Mouse (Mus musculus) liver, embryonic 16.5 days (tissue): ENCODE results near the gene Dmrt1. TPM values are rescaled to one million over a fixed set of nuclear protein-coding genes. Genes with fewer than 3 reads are reported as not detected.
A peak's percentile ranks its signal among the peaks of the same experiment; 100 is the strongest.

Source experiments
- ATAC-seq: fragments of 200-750 bp; cut with Nextera tagmentation; 2 replicates; pipeline ENCODE4 v1.8.0; 2017; ENCODE audit warnings: low read depth, mild to moderate bottlenecking, moderate number of reproducible peaks, moderate library complexity
- H3K27ac ChIP-seq: fragments of 300-500 bp; sonication (generic); 2 replicates; pipeline ENCODE4 v1.5.1; 2014; ENCODE audit warnings: mild to moderate bottlenecking, low read length
- H3K27me3 ChIP-seq: fragments of 300-500 bp; sonication (generic); 2 replicates; pipeline ENCODE4 v1.6.1; 2014; ENCODE audit warnings: low read depth, low read length, mixed read lengths; ENCODE audit not compliant: control insufficient read depth, insufficient read depth
- H3K36me3 ChIP-seq: fragments of 300-500 bp; sonication (generic); 2 replicates; pipeline ENCODE4 v1.6.1; 2014; ENCODE audit warnings: mild to moderate bottlenecking; ENCODE audit not compliant: control insufficient read depth, insufficient read depth
- H3K4me1 ChIP-seq: fragments of 300-500 bp; sonication (generic); 2 replicates; pipeline ENCODE4 v1.6.1; 2014; ENCODE audit warnings: low read depth, low read length, mixed read lengths; ENCODE audit not compliant: control insufficient read depth
- H3K4me2 ChIP-seq: fragments of 300-500 bp; sonication (generic); 2 replicates; pipeline ENCODE4 v1.6.1; 2014; ENCODE audit warnings: low read depth, low read length, mixed read lengths
- H3K4me3 ChIP-seq: fragments of 300-500 bp; sonication (generic); 2 replicates; pipeline ENCODE4 v1.5.1; 2014; ENCODE audit warnings: low read depth, mild to moderate bottlenecking, low read length
- H3K9ac ChIP-seq: fragments of 300-500 bp; sonication (generic); 2 replicates; pipeline ENCODE4 v1.6.1; 2014; ENCODE audit warnings: low read depth, low read length
- H3K9me3 ChIP-seq: fragments of 300-500 bp; sonication (generic); replicated peaks from 2 replicates; pipeline ENCODE4 v1.6.1; 2016; ENCODE audit warnings: low read length; ENCODE audit not compliant: control insufficient read depth
- WGBS: fragments of 180-500 bp; shearing (Covaris S2); extraction: QIAGEN DNeasy Blood & Tissue Kit; methylation state at CpG from one replicate; pipeline ENCODE4 v1.1.7; 2014; ENCODE audit not compliant: insufficient replicate concordance; 5-methylcytosine and 5-hydroxymethylcytosine counted together
- polyA plus RNA-seq: library from polyadenylated mRNA; unstranded; fragments of >200 nt; fragmentation: Nextera tagmentation; extraction: Ambion mirVana; gene quantifications from 2 replicates; pipeline ENCODE4 v1.2.1, GENCODE M21; 2015

Gene Dmrt1
- polyA plus RNA-seq, 1 experiment from 2014 or later: not detected

GRCm38 (mm10) chr19:25635622-25636244, 130.3 kb downstream of the Dmrt1 start:
- H3K4me2 ChIP-seq: peak overlapping the region; percentile 34; the same call in 1 of the 2 replicates
- H3K9me3 ChIP-seq: no peaks in the 10 kb centered on the region
- no peak overlapping the region for H3K27ac ChIP-seq
- no peaks in the 10 kb centered on the region for H3K4me1 ChIP-seq
- no peak for ATAC-seq
- WGBS: 10% methylated on average over 22 of the region's 22 CpGs
- H3K9ac ChIP-seq: no peak overlapping the region
- H3K36me3 ChIP-seq: no peaks in the 10 kb centered on the region
- no peaks in the 10 kb centered on the region for H3K27me3 ChIP-seq
- no peak overlapping the region for H3K4me3 ChIP-seq

GRCm38 (mm10) chr19:25638766-25639361, 133.4 kb downstream of the Dmrt1 start:
- no peak overlapping the region for H3K4me2 ChIP-seq
- H3K27me3 ChIP-seq: no peaks in the 10 kb centered on the region
- H3K9ac ChIP-seq: no peak overlapping the region
- no peak for ATAC-seq
- WGBS: 58% methylated on average over 11 of the region's 11 CpGs
- no peaks in the 10 kb centered on the region for H3K9me3 ChIP-seq
- no peaks in the 10 kb centered on the region for H3K36me3 ChIP-seq
- H3K4me1 ChIP-seq: no peaks in the 10 kb centered on the region
- no peak overlapping the region for H3K4me3 ChIP-seq
- no peak overlapping the region for H3K27ac ChIP-seq

GRCm38 (mm10) chr19:25641786-25642185, 136.4 kb downstream of the Dmrt1 start:
- Histone ChIP-seq H3K27ac (no peak overlapping the region), H3K36me3 (no peaks in the 10 kb centered on the region), H3K4me3 (no peak overlapping the region), H3K4me2 (no peak overlapping the region), H3K4me1 (no peaks in the 10 kb centered on the region), H3K27me3 (no peaks in the 10 kb centered on the region), H3K9me3 (no peaks in the 10 kb centered on the region), H3K9ac (no peak overlapping the region)
- no peak for ATAC-seq
- WGBS: 58% methylated on average over 6 of the region's 6 CpGs

GRCm38 (mm10) chr19:25647136-25647535, 141.7 kb downstream of the Dmrt1 start:
- Histone ChIP-seq H3K4me1 (no peaks in the 10 kb centered on the region), H3K9me3 (no peaks in the 10 kb centered on the region), H3K36me3 (no peaks in the 10 kb centered on the region), H3K4me2 (no peak overlapping the region), H3K4me3 (no peak overlapping the region), H3K27me3 (no peaks in the 10 kb centered on the region), H3K9ac (no peak overlapping the region), H3K27ac (no peak overlapping the region)
- 44% methylated on average over 3 of the region's 3 CpGs for WGBS
- no peak for ATAC-seq

- H3K9ac ChIP-seq: no peak overlapping the region
- peak; percentile 21; the same call in 1 of the 2 replicates for ATAC-seq
- H3K36me3 ChIP-seq: no peaks in the 10 kb centered on the region
- H3K4me2 ChIP-seq: no peak overlapping the region
- no peak overlapping the region for H3K4me3 ChIP-seq
- no peaks in the 10 kb centered on the region for H3K9me3 ChIP-seq
- H3K27me3 ChIP-seq: no peaks in the 10 kb centered on the region
- H3K4me1 ChIP-seq: no peaks in the 10 kb centered on the region
- 42% methylated on average over 4 of the region's 4 CpGs for WGBS
- no peak overlapping the region for H3K27ac ChIP-seq
Measured at GRCm38 (mm10) chr19:25648701-25649100, 143.3 kb downstream of the Dmrt1 start.

GRCm38 (mm10) chr19:25650474-25650873, 145.1 kb downstream of the Dmrt1 start:
- ATAC-seq: peak; percentile 27; the same call in 1 of the 2 replicates
- 52% methylated on average over 10 of the region's 10 CpGs for WGBS
- H3K4me2 ChIP-seq: no peak overlapping the region
- H3K4me3 ChIP-seq: no peak overlapping the region
- no peak overlapping the region for H3K27ac ChIP-seq
- no peak overlapping the region for H3K9ac ChIP-seq
- no peaks in the 10 kb centered on the region for H3K27me3 ChIP-seq
- H3K9me3 ChIP-seq: no peaks in the 10 kb centered on the region
- H3K36me3 ChIP-seq: no peaks in the 10 kb centered on the region
- no peaks in the 10 kb centered on the region for H3K4me1 ChIP-seq

- Histone ChIP-seq H3K9ac (no peak overlapping the region), H3K36me3 (no peaks in the 10 kb centered on the region), H3K27me3 (no peaks in the 10 kb centered on the region), H3K4me3 (no peak overlapping the region), H3K4me1 (no peaks in the 10 kb centered on the region), H3K9me3 (no peaks in the 10 kb centered on the region), H3K4me2 (no peak overlapping the region), H3K27ac (no peak overlapping the region)
- ATAC-seq: no peak
- 50% methylated on average over 5 of the region's 5 CpGs for WGBS
Measured at GRCm38 (mm10) chr19:25652560-25652959, 147.1 kb downstream of the Dmrt1 start.

Other genes with a start within 250 kb of the Dmrt1 start
- gene Dmrt3, start 104.7 kb downstream of the Dmrt1 start, polyA plus RNA-seq: not detected in 2 replicates
- gene Dmrt2, start 166.8 kb downstream of the Dmrt1 start, polyA plus RNA-seq: 0.25 and 0.29 TPM in 2 replicates